Mouse (Mus musculus): ENCODE measurements around the gene Lhx4. TPM values are rescaled to one million over a fixed set of nuclear protein-coding genes. Genes with fewer than 3 reads are reported as not detected.

Lhx4 gene
- total RNA-seq, 2 experiments from 2014 or later, result not detected

DNA sequence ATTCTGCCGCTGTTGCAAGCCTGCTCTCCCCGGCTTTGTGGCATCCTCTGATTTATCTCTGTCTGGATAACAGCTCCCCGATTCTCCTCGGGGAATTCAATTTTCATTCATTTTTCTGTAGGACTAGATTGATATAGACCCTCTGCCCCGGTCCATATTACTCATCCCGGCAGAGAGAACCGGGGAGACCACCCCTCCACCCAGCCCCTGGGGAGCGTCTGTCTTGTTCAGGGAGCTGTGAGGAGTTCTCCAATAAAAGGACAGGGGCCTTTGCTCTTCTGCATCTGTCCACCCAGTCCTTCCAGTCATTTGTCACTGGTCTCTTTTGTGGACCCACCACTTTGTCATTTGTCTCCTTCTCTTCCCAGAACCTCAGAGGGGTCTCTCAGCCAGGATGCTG lies 4.5 kb downstream of the Lhx4 start:
- ATAC-seq (replicated peaks; ENCODE audit: low FRiP score, poor library complexity, severe bottlenecking), result no peak

GRCm38 (mm10) chr1:155742411-155743363 lies 8.8 kb downstream of the Lhx4 start:
- no peak for ATAC-seq (replicated peaks; ENCODE audit: low FRiP score, poor library complexity, severe bottlenecking)

DNA sequence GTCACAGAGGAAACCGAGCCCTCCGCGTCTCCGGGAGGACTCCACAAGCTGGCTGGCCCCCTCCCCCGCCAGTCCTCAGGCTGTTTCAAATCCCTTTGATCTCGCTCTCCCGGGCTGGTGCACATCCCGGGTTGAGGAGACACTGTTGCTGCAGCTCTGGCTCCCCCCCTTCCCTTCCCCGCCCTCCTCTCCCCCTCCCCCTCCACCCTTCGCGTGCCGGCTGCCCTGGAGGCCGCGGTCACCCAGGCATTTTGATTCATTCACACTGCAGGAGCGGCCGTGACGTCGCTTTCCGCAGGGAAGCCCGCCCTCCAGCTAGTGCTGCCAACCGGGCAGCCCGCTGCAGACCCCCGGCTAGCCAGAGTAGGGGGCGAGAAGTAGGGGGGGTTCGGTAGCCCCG lies 9.5 kb downstream of the Lhx4 start:
- no peak for ATAC-seq (replicated peaks; ENCODE audit: low FRiP score, poor library complexity, severe bottlenecking)

GRCm38 (mm10) chr1:155741378-155741945 lies 10.0 kb downstream of the Lhx4 start:
- ATAC-seq (replicated peaks; ENCODE audit: low FRiP score, poor library complexity, severe bottlenecking), result no peak

GRCm38 (mm10) chr1:155740622-155741377 lies 10.7 kb downstream of the Lhx4 start:
- ATAC-seq (replicated peaks; ENCODE audit: low FRiP score, poor library complexity, severe bottlenecking), result no peak

- no peak for ATAC-seq (replicated peaks; ENCODE audit: low FRiP score, poor library complexity, severe bottlenecking)
Measured at GRCm38 (mm10) chr1:155737809-155738383, 13.6 kb downstream of the Lhx4 start.

DNA sequence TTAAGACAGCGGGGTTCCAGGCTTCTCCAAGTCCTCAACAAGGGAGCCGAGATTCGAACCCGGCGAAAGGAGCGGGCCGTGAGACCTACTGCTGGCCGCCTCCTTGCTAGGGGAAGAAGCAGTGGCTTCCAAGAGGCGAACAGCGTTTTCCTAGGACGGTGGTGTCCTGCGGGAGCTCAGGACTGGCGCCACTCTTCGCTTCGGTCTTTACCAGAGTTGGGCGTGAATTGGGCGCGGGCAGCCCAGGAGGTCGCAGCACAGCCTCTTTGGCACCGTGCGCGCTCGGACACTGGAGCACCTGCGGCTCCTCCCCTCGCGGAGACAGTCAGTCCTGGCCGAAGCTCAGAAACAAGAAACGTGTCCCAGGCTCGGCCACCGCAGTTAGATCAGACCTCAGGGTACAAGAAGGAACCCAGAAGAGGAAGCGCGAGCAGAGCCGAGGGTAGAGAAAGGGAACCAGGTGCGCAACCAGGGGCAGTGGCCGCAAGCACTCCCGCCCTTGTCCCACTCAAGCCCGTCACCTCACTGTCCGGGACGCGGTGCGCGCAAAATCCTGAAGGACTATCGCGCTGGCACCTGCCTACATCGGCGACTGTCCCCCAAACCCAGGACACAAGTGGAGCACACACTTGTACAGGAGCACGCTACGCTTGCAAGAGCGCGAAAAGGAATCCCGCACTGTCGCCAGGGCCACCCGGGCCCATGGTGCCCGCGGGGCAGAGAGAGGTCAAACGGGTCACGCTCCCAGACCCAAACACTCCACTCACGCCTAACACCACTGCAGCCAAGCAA lies 14.3 kb downstream of the Lhx4 start:
- ATAC-seq (replicated peaks; ENCODE audit: low FRiP score, poor library complexity, severe bottlenecking), result no peak

DNA sequence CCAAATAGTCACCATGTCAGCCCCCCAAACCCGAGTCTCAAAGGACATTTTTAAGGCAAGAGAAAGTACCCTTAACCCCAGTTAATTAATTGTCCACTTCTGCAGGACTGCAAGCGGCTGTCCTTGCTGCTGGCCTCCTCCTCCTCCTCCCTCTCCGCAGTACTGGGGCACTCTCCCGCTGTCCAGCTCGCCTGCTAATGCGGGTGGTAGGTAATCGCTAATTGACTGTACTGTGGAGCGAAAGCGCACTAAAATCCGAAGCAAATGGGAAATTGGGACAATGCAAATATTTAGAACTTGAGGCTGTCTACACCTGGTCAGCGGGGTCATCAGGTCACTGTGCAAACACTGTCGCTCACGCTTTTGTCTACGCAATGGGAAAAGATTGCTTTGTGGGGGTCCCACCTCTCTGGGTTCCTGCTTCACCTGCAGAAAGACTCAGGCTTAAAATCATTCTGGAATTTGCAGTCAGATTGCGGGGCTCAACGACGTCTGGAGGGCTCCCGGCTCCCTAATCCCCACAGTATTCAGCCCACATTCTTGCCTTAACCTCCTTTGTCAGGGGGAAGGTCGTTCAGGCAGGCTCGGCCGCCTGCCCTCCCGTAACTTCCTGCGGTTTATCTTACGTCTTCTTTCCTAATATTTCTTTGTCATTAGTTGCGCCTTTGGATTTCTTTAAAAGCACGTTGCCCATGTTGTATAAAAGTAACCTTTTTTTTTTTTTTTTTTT lies 15.2 kb downstream of the Lhx4 start:
- ATAC-seq (replicated peaks; ENCODE audit: low FRiP score, poor library complexity, severe bottlenecking), result no peak

DNA sequence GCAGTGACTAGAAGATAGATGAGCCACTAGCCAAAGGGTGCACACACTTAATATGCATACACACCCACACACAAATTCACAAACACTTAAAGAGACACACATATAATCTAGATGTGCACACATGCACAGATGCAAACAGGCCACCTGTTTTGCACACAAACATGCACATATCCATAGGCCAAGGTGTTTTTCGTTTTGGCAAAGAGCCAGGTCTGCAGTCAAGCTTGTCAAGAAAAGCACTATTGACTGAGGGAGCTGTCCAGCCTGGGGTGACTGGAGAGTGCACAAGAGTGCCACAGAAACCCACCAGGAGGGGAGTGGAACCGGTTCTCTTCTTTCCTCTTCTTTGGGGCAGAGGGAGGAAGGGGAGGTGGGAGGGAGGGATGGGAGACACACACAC lies 20.3 kb downstream of the Lhx4 start:
- no peak for ATAC-seq (replicated peaks; ENCODE audit: low FRiP score, poor library complexity, severe bottlenecking)

- ATAC-seq (replicated peaks; ENCODE audit: low FRiP score, poor library complexity, severe bottlenecking), result no peak
Measured at GRCm38 (mm10) chr1:155729113-155729795, 22.2 kb downstream of the Lhx4 start.

- ATAC-seq (replicated peaks; ENCODE audit: low FRiP score, poor library complexity, severe bottlenecking), result no peak
Measured at GRCm38 (mm10) chr1:155727830-155728229, 23.7 kb downstream of the Lhx4 start.

DNA sequence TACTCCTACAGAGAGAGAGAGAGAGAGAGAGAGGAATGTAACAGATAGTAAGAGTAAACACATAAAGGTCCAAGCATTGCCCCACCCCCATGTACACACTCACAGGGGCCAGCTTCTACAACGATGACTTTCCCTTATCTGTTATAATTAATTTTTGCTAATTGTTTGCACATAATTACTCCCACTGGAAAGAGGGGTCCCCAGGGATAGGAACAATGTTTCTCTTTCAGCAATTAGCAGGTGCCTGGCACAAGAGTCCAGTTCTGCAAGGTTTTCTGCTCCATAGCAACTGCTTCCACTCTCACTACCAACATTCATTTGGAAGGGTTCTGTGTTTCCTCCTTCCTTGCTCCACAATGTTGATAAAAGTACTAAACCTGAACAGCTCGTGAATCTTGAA lies 25.6 kb downstream of the Lhx4 start:
- no peak for ATAC-seq (replicated peaks; ENCODE audit: low FRiP score, poor library complexity, severe bottlenecking)

GRCm38 (mm10) chr1:155724301-155724700 lies 27.2 kb downstream of the Lhx4 start:
- no peak for ATAC-seq (replicated peaks; ENCODE audit: low FRiP score, poor library complexity, severe bottlenecking)

DNA sequence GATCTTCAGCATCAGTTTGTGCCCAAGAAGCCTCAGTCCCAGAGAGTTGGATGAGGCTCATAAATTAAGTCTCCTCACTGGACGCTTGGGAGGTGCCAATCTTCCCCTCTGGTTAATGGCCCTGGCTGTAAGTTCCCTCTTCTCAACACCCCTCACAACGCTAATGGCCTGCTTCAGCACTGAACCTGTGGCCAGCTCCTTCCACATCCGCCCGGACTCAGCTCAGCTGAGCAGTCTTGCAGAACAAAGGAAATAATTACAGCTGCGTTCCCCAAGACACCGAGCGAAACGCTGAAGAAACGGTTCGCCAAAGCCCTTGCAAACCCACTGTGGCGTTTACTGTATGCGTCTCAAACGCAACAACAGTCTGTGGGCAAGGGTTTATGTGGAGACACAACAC lies 29.3 kb downstream of the Lhx4 start:
- no peak for ATAC-seq (replicated peaks; ENCODE audit: low FRiP score, poor library complexity, severe bottlenecking)

GRCm38 (mm10) chr1:155721443-155721842 lies 30.0 kb downstream of the Lhx4 start:
- no peak for ATAC-seq (replicated peaks; ENCODE audit: low FRiP score, poor library complexity, severe bottlenecking)

GRCm38 (mm10) chr1:155720006-155720405 lies 31.5 kb downstream of the Lhx4 start:
- no peak for ATAC-seq (replicated peaks; ENCODE audit: low FRiP score, poor library complexity, severe bottlenecking)

DNA sequence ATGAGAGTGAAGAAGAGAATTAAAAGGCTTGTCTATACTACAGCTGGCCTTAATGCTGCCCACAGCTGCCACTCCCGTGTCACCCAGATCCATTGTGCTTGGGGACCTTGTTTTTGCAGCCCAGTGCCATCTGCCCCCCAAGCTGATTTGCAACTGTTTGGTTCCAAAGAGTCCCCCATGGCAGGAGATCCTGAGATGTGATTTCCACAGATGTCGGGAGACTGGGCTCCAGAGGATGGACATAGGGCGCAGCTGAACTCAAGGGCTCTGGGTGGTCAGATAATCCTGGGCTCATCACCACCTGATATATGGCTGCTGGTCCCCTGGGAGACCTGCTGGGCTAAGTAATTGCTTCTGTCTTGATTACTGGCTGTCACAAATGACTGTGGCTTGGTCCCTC lies 32.6 kb downstream of the Lhx4 start:
- no peak for ATAC-seq (replicated peaks; ENCODE audit: low FRiP score, poor library complexity, severe bottlenecking)

DNA sequence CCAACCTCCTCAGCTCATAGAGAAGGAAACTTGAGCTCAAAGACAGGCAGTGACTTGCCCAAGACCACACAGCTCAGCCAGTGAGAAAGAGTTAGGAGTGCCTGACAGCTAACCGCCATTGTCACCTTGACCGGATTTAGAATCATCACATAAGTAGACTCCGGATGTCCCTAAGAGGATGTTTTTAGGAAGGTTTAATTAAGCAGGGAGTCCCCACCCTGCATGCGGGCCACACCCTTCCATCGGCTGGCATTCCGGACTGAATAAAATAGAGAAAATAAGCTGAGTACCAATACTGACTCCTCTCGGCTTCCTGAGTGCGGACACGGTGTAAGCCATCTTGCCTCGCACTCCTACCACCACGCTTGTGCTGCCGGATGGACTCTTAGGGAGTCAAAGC lies 34.2 kb downstream of the Lhx4 start:
- ATAC-seq (replicated peaks; ENCODE audit: low FRiP score, poor library complexity, severe bottlenecking), result no peak
